Mouse (Mus musculus) CH12.LX (cell line): ENCODE data around the gene Naa80. TPM values are rescaled to one million over a fixed set of nuclear protein-coding genes. Genes with fewer than 3 reads are reported as not detected.
"Not testable (repeated sequence)": the region's sequence is repeated elsewhere in the genome, so short reads cannot be mapped to it uniquely, and the experiment has no call there.

Experiments
- DNase-seq: peaks from one replicate; pipeline ENCODE4 v3.0.0-alpha.2; 2013; ENCODE audit errors: extremely low read depth
- H3K27ac ChIP-seq: 2 replicates; pipeline ENCODE4 v1.5.1; 2012; ENCODE audit warnings: low read depth, mild to moderate bottlenecking, control low read depth, moderate library complexity; ENCODE audit not compliant: insufficient read depth
- H3K27me3 ChIP-seq: replicated peaks from 2 replicates; pipeline ENCODE3; 2012; ENCODE audit warnings: inconsistent platforms
- H3K36me3 ChIP-seq, 2 experiments: replicated peaks in 1 of 2; 2 replicates each; pipeline versions ENCODE3 to v1.6.1; 2012; ENCODE audit warnings: inconsistent platforms in 1 of 2, low read length in 1 of 2, mild to moderate bottlenecking in 1 of 2, mixed read lengths in 1 of 2, moderate library complexity in 1 of 2; ENCODE audit not compliant: control insufficient read depth in 1 of 2, insufficient read depth in 1 of 2
- H3K4me1 ChIP-seq, 2 experiments: 2 replicates each; pipeline ENCODE4 v1.6.1; 2012; ENCODE audit warnings: inconsistent platforms in 1 of 2, moderate library complexity in 1 of 2; ENCODE audit not compliant: insufficient read depth in 2 of 2, control insufficient read depth in 1 of 2
- H3K4me2 ChIP-seq: 2 replicates; pipeline ENCODE4 v1.6.1; 2012; ENCODE audit warnings: low read depth, mild to moderate bottlenecking, control low read depth; ENCODE audit not compliant: poor library complexity, insufficient read depth, severe bottlenecking
- H3K4me3 ChIP-seq, 3 experiments: fragments of 150-350 bp in 1 of 3; sonication (generic) in 1 of 3; replicated peaks in 1 of 3; 2 replicates each; pipeline versions ENCODE3 to v1.5.1; 2011 to 2012; ENCODE audit warnings: low read depth in 2 of 3, low read length in 2 of 3, mild to moderate bottlenecking in 2 of 3, moderate library complexity in 2 of 3, control low read depth in 1 of 3, improper control_type of control experiment in 1 of 3, inconsistent platforms in 1 of 3, mixed read lengths in 1 of 3; ENCODE audit not compliant: poor library complexity in 1 of 3
- H3K79me2 ChIP-seq: replicated peaks from 2 replicates; pipeline ENCODE4 v1.6.1; 2012; ENCODE audit warnings: mild to moderate bottlenecking, moderate library complexity; ENCODE audit not compliant: control insufficient read depth, poor library complexity, insufficient read depth, severe bottlenecking; ENCODE audit errors: extremely low read depth
- H3K9ac ChIP-seq: 2 replicates; pipeline ENCODE4 v1.6.1; 2012; ENCODE audit warnings: low read depth, mild to moderate bottlenecking, control low read depth, moderate library complexity; ENCODE audit not compliant: insufficient read depth
- H3K9me3 ChIP-seq: replicated peaks from 2 replicates; pipeline ENCODE3; 2012; ENCODE audit warnings: low read length, inconsistent platforms, mixed read lengths
- CHD1 ChIP-seq: IDR thresholded peaks from 2 replicates; pipeline ENCODE4 v1.6.1; 2012; ENCODE audit warnings: low read depth, low read length, improper control_type of control experiment, inconsistent platforms
- CHD2 ChIP-seq: IDR thresholded peaks from 2 replicates; pipeline ENCODE4 v1.6.1; 2011; ENCODE audit warnings: low read length, improper control_type of control experiment
- CTCF ChIP-seq, 2 experiments: IDR thresholded peaks in 1 of 2; conservative IDR thresholded peaks in 1 of 2; 2 replicates each; pipeline ENCODE4 v1.5.1; 2011 to 2012; ENCODE audit warnings: low read depth in 2 of 2, low read length in 2 of 2, improper control_type of control experiment in 1 of 2, inconsistent platforms in 1 of 2, mild to moderate bottlenecking in 1 of 2, moderate library complexity in 1 of 2
- E2F4 ChIP-seq: IDR thresholded peaks from 2 replicates; pipeline ENCODE4 v1.6.1; 2011; ENCODE audit warnings: low read depth, low read length, improper control_type of control experiment; ENCODE audit not compliant: insufficient replicate concordance
- ETS1 ChIP-seq: conservative IDR thresholded peaks from 2 replicates; pipeline ENCODE4 v1.6.1; 2012; ENCODE audit warnings: low read depth, mild to moderate bottlenecking, inconsistent platforms, low read length, improper control_type of control experiment, moderate library complexity
- HCFC1 ChIP-seq: IDR thresholded peaks from 2 replicates; pipeline ENCODE4 v1.6.1; 2012; ENCODE audit warnings: low read depth, mild to moderate bottlenecking, inconsistent platforms, low read length, improper control_type of control experiment
- IRF4 ChIP-seq: IDR thresholded peaks from 2 replicates; pipeline ENCODE4 v1.6.1; 2014; ENCODE audit warnings: low read depth, mild to moderate bottlenecking, inconsistent platforms, low read length, improper control_type of control experiment
- MAX ChIP-seq: IDR thresholded peaks from 2 replicates; pipeline ENCODE4 v1.6.1; 2011; ENCODE audit warnings: low read length, improper control_type of control experiment
- MXI1 ChIP-seq: IDR thresholded peaks from 2 replicates; pipeline ENCODE4 v1.6.1; 2011; ENCODE audit warnings: mild to moderate bottlenecking, low read depth, low read length, improper control_type of control experiment
- MYC ChIP-seq: IDR thresholded peaks from 2 replicates; pipeline ENCODE4 v1.6.1; 2011; ENCODE audit warnings: low read depth, mild to moderate bottlenecking, improper control_type of control experiment, low read length
- RAD21 ChIP-seq: IDR thresholded peaks from 2 replicates; pipeline ENCODE4 v1.6.1; 2011; ENCODE audit warnings: low read depth, mild to moderate bottlenecking, low read length, improper control_type of control experiment, moderate library complexity
- RCOR1 ChIP-seq: conservative IDR thresholded peaks from 2 replicates; pipeline ENCODE4 v1.6.1; 2012; ENCODE audit warnings: low read depth, mild to moderate bottlenecking, inconsistent platforms, low read length, improper control_type of control experiment
- SMC3 ChIP-seq: IDR thresholded peaks from 2 replicates; pipeline ENCODE4 v1.6.1; 2011; ENCODE audit warnings: low read depth, low read length, improper control_type of control experiment
- UBTF ChIP-seq: IDR thresholded peaks from 2 replicates; pipeline ENCODE4 v1.6.1; 2012; ENCODE audit warnings: low read depth, mild to moderate bottlenecking, inconsistent platforms, low read length, improper control_type of control experiment, moderate library complexity
- ZC3H11A ChIP-seq: IDR thresholded peaks from 2 replicates; pipeline ENCODE4 v1.6.1; 2012; ENCODE audit warnings: low read depth, mild to moderate bottlenecking, inconsistent platforms, low read length, improper control_type of control experiment
- dilution Hi-C: fragments of 300-500 bp; cut with MboI; formaldehyde crosslinking; loops from 2 replicates; pipeline ENCODE4 v1.14.3; 2020; ENCODE audit warnings: low sequenced_read_pairs; ENCODE audit not compliant: extremely low pct_unique_long_range_greater_than_20kb, extremely low pct_ligation_motif_present
- in situ Hi-C: fragments of 300-500 bp; cut with MboI; formaldehyde crosslinking; loops from 3 replicates; pipeline ENCODE4 v1.14.3; 2019; ENCODE audit warnings: low sequenced_read_pairs, low pct_ligation_motif_present, low pct_unique_long_range_greater_than_20kb, mixed read lengths
- polyA plus RNA-seq: library from polyadenylated mRNA; unstranded; fragments of >175 nt; gene quantifications from 2 replicates; pipeline ENCODE4 v1.2.1, GENCODE M21; 2012; ENCODE audit warnings: low read depth; ENCODE audit not compliant: insufficient read length
- total RNA-seq, 2 experiments: library from RNA; depleted of rRNA; stranded (reverse); fragments of 300-350 nt in 1 of 2; fragments of >200 nt in 1 of 2; gene quantifications; 2 replicates each; pipeline ENCODE4 v1.2.3; 2012 to 2014

Gene Naa80
- total and polyA plus RNA-seq, 3 experiments = 1.7 to 9.3 (median 4.8) TPM

DNA sequence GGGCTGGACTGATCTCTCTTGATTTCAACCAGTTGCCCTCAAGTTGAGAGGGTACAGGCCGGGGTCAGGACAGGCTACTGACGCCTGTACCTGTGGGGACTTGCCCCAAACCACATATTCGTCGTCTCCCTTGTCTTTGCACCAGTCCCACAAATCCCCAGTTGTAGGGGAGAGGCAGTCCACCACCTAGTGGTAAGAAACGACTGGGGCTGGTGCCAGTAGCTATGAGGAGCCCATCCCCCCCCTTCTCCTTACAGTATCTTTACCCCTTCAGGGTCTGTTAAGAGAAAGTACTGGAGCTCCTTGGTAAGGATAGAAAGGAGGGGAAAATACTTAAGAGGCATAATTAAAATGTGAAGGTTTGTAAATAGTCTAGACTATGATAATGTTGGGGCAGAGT is 13.1 kb upstream of the Naa80 start:
- dilution Hi-C loops, H3K9me3 ChIP-seq, in situ Hi-C loops, H3K79me2 ChIP-seq, H3K27me3 ChIP-seq: not testable (repeated sequence)
- peak; percentile 55 for DNase-seq
- Histone ChIP-seq H3K27ac (peak overlapping the region; percentile 21), H3K36me3 (peaks cover 26 to 50% of the 10 kb centered on the region in 2 experiments)
- TF ChIP-seq CTCF (conservative IDR thresholded peaks at IDR 0.05 in 1 of 2, IDR thresholded peaks at IDR 0.05 in 1 of 2; ENCODE audit: low read depth in 2 of 2, low read length in 2 of 2) = peak in 1 of 2 experiments; percentile 51; a peak in 2 of 4 replicates
- TF ChIP-seq CHD2 = 0 out of 2 replicates have a peak, but pooled peaks have one; percentile 36
- TF ChIP-seq RAD21 = peak; percentile 7
- 0 out of 2 replicates have a peak, but pooled peaks have one; percentile 15 for TF ChIP-seq SMC3
- TF ChIP-seq, all 38 proteins: peak for 4; not testable (repeated sequence) for 34
- H3K9ac ChIP-seq, H3K4me2 ChIP-seq, H3K4me3 ChIP-seq: not testable (repeated sequence)
- H3K4me1 ChIP-seq = peaks cover 23 to 58% of the 10 kb centered on the region in 2 experiments

DNA sequence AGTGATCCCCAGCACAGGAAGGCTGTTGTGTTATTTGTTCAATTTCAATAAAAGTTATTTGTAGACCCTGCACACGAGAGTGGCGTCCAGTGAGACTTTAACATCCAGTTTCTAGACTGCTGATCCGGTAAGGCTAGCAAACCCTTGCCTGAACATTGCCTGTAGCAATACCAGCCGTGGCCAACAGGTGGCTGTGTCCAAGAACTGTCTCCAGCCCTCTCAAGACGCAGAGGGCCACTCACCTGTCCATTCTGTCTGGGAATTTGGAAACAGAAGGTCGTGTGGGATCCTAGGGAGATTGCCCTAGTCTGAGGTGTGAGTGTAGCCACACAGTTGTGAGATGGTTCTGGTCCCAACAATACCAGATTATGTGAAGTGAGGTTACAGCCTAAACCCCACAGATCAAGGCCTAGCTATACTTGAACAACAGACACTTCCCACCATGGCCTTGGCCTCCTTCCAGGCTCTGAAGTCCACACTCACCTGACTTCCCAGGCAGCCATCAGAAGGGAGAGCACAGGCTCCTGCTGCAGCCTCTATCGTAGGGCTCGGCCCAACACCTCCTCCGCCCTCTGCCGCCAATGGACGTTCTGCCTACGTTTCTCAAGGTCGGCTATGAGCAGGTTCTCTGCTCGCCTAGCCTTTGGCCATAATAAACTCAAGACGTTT is 12.5 kb upstream of the Naa80 start:
- Histone ChIP-seq H3K4me2 (no peak overlapping the region), H3K79me2 (peaks cover 9% of the 10 kb centered on the region)
- TF ChIP-seq RAD21 = peak; percentile 41
- no peak for TF ChIP-seq UBTF
- TF ChIP-seq IRF4 = 0 out of 2 replicates have a peak, but pooled peaks have one; percentile 32
- TF ChIP-seq CHD1 = no peak; the same call in 1 of the 2 replicates
- no peak for TF ChIP-seq ETS1
- TF ChIP-seq SMC3 = peak; percentile 66
- TF ChIP-seq CTCF (conservative IDR thresholded peaks at IDR 0.05 in 1 of 2, IDR thresholded peaks at IDR 0.05 in 1 of 2; ENCODE audit: low read depth in 2 of 2, low read length in 2 of 2) = peak; percentile 70 to 91
- no peak for TF ChIP-seq MAX
- no peak; the same call in 1 of the 2 replicates for TF ChIP-seq MXI1
- TF ChIP-seq RCOR1 = 0 out of 2 replicates have a peak, but pooled peaks have one; percentile 35
- TF ChIP-seq E2F4 = no peak
- TF ChIP-seq MYC = no peak
- 0 out of 2 replicates have a peak, but pooled peaks have one; percentile 15 for TF ChIP-seq HCFC1
- no peak for TF ChIP-seq ZC3H11A
- TF ChIP-seq, all 38 proteins: peak for 6
- Histone ChIP-seq H3K27ac (no peak overlapping the region), H3K9me3 (no peaks in the 10 kb centered on the region), H3K9ac (no peak overlapping the region), H3K4me3 (no peak overlapping the region), H3K36me3 (peaks cover 29 to 50% of the 10 kb centered on the region in 2 experiments), H3K4me1 (peaks cover 23 to 65% of the 10 kb centered on the region in 2 experiments), H3K27me3 (no peaks in the 10 kb centered on the region)
- DNase-seq = peak; percentile 77
- in situ Hi-C loops (no loop called here), dilution Hi-C loops (no loop called here)
